Mouse (Mus musculus) left cerebral cortex, adult 2 months (tissue): ENCODE measurements around the gene 4931428F04Rik. TPM values are rescaled to one million over a fixed set of nuclear protein-coding genes. Genes with fewer than 3 reads are reported as not detected.

ENCODE experiments used
- DNase-seq, 2 experiments: peaks; one replicate each; pipeline ENCODE4 v3.0.0; 2021 to 2022; ENCODE audit warnings: low spot score in 2 of 2, mixed read lengths in 1 of 2; ENCODE audit errors: extremely low spot score in 1 of 2
- H3K27ac ChIP-seq: fragments of 200-600 bp; 2 replicates; pipeline ENCODE4 v1.8.1; 2022
- H3K4me3 ChIP-seq: fragments of 200-600 bp; 2 replicates; pipeline ENCODE4 v1.8.1; 2022
- CTCF ChIP-seq: fragments of 200-600 bp; IDR thresholded peaks from 2 replicates; pipeline ENCODE4 v1.8.1; 2022; ENCODE audit warnings: antibody characterized with exemption, mild to moderate bottlenecking, moderate library complexity
- intact Hi-C: fragments of 180-260 bp; cut with DNase I; formaldehyde crosslinking; loops from one replicate; pipeline ENCODE4 v1.15.1; 2025
- total RNA-seq, 2 experiments: library from RNA; stranded (reverse); gene quantifications; 2 replicates each; pipeline ENCODE4 v1.2.3; 2021

4931428F04Rik gene
- total RNA-seq, 2 experiments from 2014 or later = 28.0 to 30.0 TPM

DNA sequence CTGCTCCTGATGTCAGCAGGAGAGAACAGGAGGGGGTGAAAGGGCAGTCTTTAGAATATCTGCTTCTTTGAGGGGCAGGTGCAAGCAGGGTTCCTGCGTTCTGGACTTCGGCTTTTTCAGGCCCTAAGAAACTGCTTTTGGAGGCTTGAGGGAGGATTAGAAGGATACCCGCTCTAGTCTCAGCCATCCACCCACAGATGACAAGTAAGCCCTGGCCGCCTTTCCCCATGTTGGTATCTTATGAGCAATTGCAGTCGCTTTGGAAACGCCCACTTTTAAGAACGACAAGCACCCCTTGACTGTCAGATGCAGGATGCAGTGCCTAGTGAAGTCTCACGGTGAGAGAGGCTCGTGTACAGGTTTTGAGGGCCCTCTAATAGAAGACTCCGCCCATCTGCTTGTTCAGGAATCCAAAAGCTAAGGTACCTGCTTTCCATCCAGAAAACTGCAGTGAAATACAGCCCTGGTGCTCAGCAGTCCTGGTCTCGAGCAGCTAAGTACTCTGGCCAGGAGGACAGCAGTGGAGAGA is 29.1 kb upstream of the 4931428F04Rik start:
- Histone ChIP-seq H3K27ac (no peak overlapping the region; the same call in 1 of the 2 replicates), H3K4me3 (no peak overlapping the region)
- no peak for DNase-seq
- intact Hi-C loops = no loop called here
- no peak for TF ChIP-seq CTCF

GRCm38 (mm10) chr8:105317941-105318340 is 28.3 kb upstream of the 4931428F04Rik start:
- intact Hi-C loops = no loop called here
- Histone ChIP-seq H3K27ac (no peak overlapping the region), H3K4me3 (no peak overlapping the region)
- no peak for TF ChIP-seq CTCF
- no peak for DNase-seq

DNA sequence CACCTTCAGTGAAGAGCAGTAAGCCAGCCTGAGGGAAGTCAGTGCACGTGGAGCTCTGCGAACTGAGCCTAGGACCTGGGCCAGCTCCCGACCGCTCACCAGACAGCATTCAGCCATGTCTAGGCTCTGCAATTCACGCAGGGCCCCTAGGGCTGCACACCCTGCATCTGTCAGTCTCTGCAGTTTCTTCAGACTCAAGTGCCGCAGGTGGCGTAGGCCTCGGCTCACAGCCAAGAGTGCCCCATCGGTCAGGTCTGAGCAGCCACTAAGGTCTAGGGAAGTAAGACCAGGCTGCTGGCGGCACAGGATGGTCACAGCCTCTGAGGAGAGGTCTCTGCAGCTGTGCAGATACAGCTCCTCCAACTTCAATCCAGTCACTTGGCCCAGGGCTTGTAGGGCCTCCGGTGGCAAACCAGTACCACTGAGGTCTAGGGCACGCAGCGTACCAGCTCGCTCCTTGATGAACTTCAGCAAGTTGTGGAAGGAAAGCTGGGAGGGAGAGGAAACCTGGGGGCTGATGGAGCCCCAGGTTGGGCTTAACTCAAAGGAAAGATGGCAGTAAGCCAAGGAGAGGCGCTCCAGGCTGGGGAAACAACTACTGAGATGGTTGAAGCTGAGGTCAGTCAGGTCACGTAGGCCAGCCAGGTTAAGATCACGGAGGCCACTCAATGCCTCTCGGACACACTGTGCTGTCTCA is 25.6 kb upstream of the 4931428F04Rik start:
- TF ChIP-seq CTCF = no peak
- no peak for DNase-seq
- no peak overlapping the region for H3K4me3 ChIP-seq
- intact Hi-C loops = no loop called here
- no peak overlapping the region for H3K27ac ChIP-seq

- no peak for DNase-seq
- no peak overlapping the region for H3K4me3 ChIP-seq
- no peak for TF ChIP-seq CTCF
- intact Hi-C loops = no loop called here
- no peak overlapping the region for H3K27ac ChIP-seq
Observed at GRCm38 (mm10) chr8:105313622-105314402, 24.1 kb upstream of the 4931428F04Rik start.

DNA sequence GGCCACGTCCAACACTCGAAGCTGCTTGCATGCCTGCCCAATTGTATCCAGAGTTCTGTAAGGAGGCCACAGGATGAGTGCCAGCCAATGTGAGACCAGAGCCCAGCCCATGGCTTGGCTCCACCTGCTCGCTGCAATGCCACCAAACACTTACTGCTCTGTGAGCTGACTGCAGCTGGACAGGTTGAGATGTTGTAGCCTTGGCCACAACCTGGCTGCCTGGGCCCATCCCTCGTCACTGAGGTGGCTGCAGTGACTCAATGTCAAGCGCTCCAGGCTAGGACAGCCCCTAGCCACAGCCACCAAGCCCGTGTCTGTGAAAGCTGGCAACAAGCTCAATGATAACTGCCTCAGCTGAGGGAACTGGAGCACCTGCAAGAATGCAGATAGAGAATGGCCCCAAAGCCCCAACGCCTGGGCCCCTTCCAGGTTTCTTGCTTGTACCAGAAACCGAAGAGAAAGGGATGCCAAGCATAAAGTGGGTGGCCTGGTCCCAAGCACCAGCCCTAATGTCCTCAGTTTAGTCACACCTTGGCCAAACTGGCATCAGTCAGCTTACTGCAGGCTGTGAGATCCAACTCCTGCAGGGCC is 23.3 kb upstream of the 4931428F04Rik start:
- no peak for TF ChIP-seq CTCF
- no peak overlapping the region for H3K4me3 ChIP-seq

GRCm38 (mm10) chr8:105311718-105312117 is 22.1 kb upstream of the 4931428F04Rik start:
- intact Hi-C loops = no loop called here
- no peak overlapping the region for H3K27ac ChIP-seq
- TF ChIP-seq CTCF = no peak
- H3K4me3 ChIP-seq = no peak overlapping the region
- no peak for DNase-seq

More for the DNA sequence above, 23.3 kb upstream of the 4931428F04Rik start:
- H3K27ac ChIP-seq = no peak overlapping the region
- DNase-seq = no peak
- intact Hi-C loops = no loop called here

- Histone ChIP-seq H3K27ac (no peak overlapping the region), H3K4me3 (no peak overlapping the region)
- intact Hi-C loops = no loop called here
- no peak for DNase-seq
- no peak for TF ChIP-seq CTCF
Observed at GRCm38 (mm10) chr8:105310118-105310517, 20.5 kb upstream of the 4931428F04Rik start.

GRCm38 (mm10) chr8:105309142-105309847 is 19.6 kb upstream of the 4931428F04Rik start:
- DNase-seq = no peak
- Histone ChIP-seq H3K4me3 (no peak overlapping the region), H3K27ac (no peak overlapping the region)
- TF ChIP-seq CTCF = no peak
- intact Hi-C loops = no loop called here

DNA sequence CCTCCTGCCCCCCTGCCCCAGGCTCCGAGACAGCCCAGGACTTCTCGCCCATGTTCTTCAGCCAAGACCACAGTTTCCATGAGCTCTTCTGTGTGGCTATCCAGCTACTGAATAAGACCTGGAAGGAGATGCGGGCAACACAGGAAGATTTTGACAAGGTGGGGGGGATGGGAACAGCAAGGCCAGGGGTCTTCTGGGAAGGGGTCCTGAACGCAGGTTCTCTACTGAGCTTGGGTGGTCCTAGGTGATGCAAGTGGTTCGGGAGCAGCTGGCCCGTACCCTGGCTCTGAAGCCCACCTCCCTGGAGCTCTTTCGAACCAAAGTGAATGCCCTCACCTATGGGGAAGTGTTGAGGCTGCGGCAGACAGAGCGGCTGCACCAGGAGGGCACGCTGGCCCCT is 18.8 kb upstream of the 4931428F04Rik start:
- no peak overlapping the region for H3K4me3 ChIP-seq

DNA sequence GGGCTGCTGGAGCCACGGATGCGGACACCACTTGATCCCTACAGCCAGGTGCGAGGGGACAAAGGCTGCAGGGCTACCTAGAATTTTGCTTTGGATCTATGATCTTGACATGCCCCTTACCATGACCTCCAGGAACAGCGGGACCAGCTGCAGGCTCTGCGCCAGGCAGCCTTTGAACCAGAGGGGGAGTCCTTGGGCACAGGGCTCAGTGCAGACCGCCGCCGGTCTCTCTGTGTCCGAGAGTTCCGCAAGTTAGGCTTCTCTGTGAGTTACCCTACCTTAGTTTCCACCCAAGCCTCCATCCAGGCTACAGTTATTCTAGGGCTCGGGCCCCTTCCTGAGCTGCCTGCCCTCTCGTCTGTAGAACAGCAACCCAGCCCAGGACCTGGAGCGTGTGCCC is 18.0 kb upstream of the 4931428F04Rik start:
- DNase-seq = no peak
- intact Hi-C loops = no loop called here
- Histone ChIP-seq H3K27ac (no peak overlapping the region), H3K4me3 (no peak overlapping the region)
- TF ChIP-seq CTCF = no peak

More for the DNA sequence above, 18.8 kb upstream of the 4931428F04Rik start:
- H3K27ac ChIP-seq = no peak overlapping the region
- no peak for TF ChIP-seq CTCF
- intact Hi-C loops = no loop called here
- DNase-seq = no peak

- peak; percentile 33 for TF ChIP-seq CTCF
- peak overlapping the region; percentile 73 for H3K27ac ChIP-seq
- DNase-seq = no peak
- intact Hi-C loops = no loop called here
- peak overlapping the region; percentile 35 for H3K4me3 ChIP-seq
Observed at GRCm38 (mm10) chr8:105306146-105306691, 16.6 kb upstream of the 4931428F04Rik start.
